Mouse (Mus musculus) midbrain, postnatal 0 days (tissue): ENCODE measurements around the gene Sbk3. TPM values are rescaled to one million over a fixed set of nuclear protein-coding genes. Genes with fewer than 3 reads are reported as not detected.

Source experiments
- ATAC-seq: fragments of 200-750 bp; cut with Nextera tagmentation; 2 replicates; pipeline ENCODE4 v1.8.0; 2017; ENCODE audit warnings: moderate number of reproducible peaks, mild to moderate bottlenecking, moderate TSS enrichment, moderate library complexity; ENCODE audit not compliant: low FRiP score
- DNase-seq: peaks from one replicate; pipeline ENCODE4 v3.0.0-alpha.2; 2015; ENCODE audit warnings: low spot score
- H3K27ac ChIP-seq: fragments of 300-500 bp; sonication (generic); 2 replicates; pipeline ENCODE4 v1.5.1; 2014; ENCODE audit warnings: low read depth, mild to moderate bottlenecking, low read length, mixed read lengths
- H3K27me3 ChIP-seq: fragments of 300-500 bp; sonication (generic); 2 replicates; pipeline ENCODE4 v1.6.1; 2014; ENCODE audit warnings: low read length, control low read depth, mixed read lengths; ENCODE audit not compliant: insufficient read depth
- H3K36me3 ChIP-seq: fragments of 300-500 bp; sonication (generic); 2 replicates; pipeline ENCODE4 v1.6.1; 2014; ENCODE audit warnings: low read length, control low read depth, mixed read lengths; ENCODE audit not compliant: insufficient read depth
- H3K4me1 ChIP-seq: fragments of 300-500 bp; sonication (generic); 2 replicates; pipeline ENCODE4 v1.6.1; 2014; ENCODE audit warnings: mild to moderate bottlenecking, control low read depth, antibody characterized with exemption, low read length, mixed read lengths; ENCODE audit not compliant: insufficient read depth
- H3K4me2 ChIP-seq: fragments of 300-500 bp; sonication (generic); 2 replicates; pipeline ENCODE4 v1.6.1; 2014; ENCODE audit warnings: low read depth, mild to moderate bottlenecking, low read length, mixed read lengths; ENCODE audit not compliant: poor library complexity, severe bottlenecking
- H3K4me3 ChIP-seq: fragments of 300-500 bp; sonication (generic); 2 replicates; pipeline ENCODE4 v1.5.1; 2014; ENCODE audit warnings: low read depth, mild to moderate bottlenecking, low read length, moderate library complexity
- H3K9ac ChIP-seq: fragments of 300-500 bp; sonication (generic); replicated peaks from 2 replicates; pipeline ENCODE4 v1.6.1; 2014; ENCODE audit warnings: mild to moderate bottlenecking, low read length, moderate library complexity, mixed read lengths; ENCODE audit not compliant: poor library complexity, severe bottlenecking
- H3K9me3 ChIP-seq: fragments of 300-500 bp; sonication (generic); 2 replicates; pipeline ENCODE4 v1.6.1; 2016; ENCODE audit warnings: low read length, control low read depth
- CTCF ChIP-seq: IDR thresholded peaks from 2 replicates; pipeline ENCODE4 v1.5.1; 2016; ENCODE audit warnings: antibody characterized with exemption, mild to moderate bottlenecking
- WGBS: fragments of 180-500 bp; shearing (Covaris S2); extraction: QIAGEN DNeasy Blood & Tissue Kit; methylation state at CpG from one replicate; pipeline ENCODE4 v1.1.7; 2014; 5-methylcytosine and 5-hydroxymethylcytosine counted together
- polyA plus RNA-seq: library from polyadenylated mRNA; unstranded; fragments of >200 nt; fragmentation: Nextera tagmentation; extraction: Ambion mirVana; gene quantifications from 2 replicates; pipeline ENCODE4 v1.2.1, GENCODE M21; 2015
- total RNA-seq: library from RNA; depleted of rRNA; stranded (reverse); fragments of >200 nt; gene quantifications from 2 replicates; pipeline ENCODE4 v1.2.3, GENCODE M21; 2014

Sbk3 gene
- total and polyA plus RNA-seq, 2 experiments from 2014 or later, result 0.46 to 0.49 TPM

- no peak for ATAC-seq
- no peak for DNase-seq
- Histone ChIP-seq H3K27ac (no peak overlapping the region), H3K27me3 (no peaks in the 10 kb centered on the region), H3K4me2 (no peak overlapping the region), H3K36me3 (no peaks in the 10 kb centered on the region), H3K4me1 (peaks cover 22% of the 10 kb centered on the region; the same call in 1 of the 2 replicates), H3K9me3 (no peaks in the 10 kb centered on the region), H3K4me3 (no peak overlapping the region), H3K9ac (no peak overlapping the region)
- 86% methylated on average over 17 of the region's 17 CpGs for WGBS
- TF ChIP-seq CTCF, result no peak
These were observed 42.6 kb downstream of the Sbk3 start for GRCm38 (mm10) chr7:4928323-4928722.

- 64% methylated on average over 8 of the region's 8 CpGs for WGBS
- no peak for TF ChIP-seq CTCF
- ATAC-seq, result no peak
These were observed 43.3 kb downstream of the Sbk3 start for GRCm38 (mm10) chr7:4927711-4928110.

DNA sequence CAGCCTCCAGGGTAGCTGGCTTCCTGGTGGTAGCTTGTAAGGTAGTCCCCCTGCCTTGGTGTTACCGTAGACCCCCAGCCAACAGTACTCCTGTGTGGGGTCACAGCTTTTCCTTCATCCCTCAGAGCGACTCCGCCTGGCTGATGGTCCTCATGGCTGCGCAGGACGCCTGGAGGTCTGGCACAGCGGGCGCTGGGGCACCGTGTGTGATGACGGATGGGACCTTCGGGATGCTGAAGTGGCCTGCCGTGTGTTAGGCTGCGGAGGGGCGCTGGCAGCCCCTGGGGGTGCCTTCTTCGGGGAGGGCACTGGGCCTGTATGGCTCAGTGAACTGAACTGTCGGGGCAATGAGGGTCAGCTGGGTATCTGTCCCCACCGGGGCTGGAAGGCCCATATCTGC, 44.1 kb downstream of the Sbk3 start:
- TF ChIP-seq CTCF, result no peak
- Histone ChIP-seq H3K27me3 (no peaks in the 10 kb centered on the region), H3K36me3 (no peaks in the 10 kb centered on the region), H3K4me3 (no peak overlapping the region), H3K4me1 (peaks cover 26% of the 10 kb centered on the region), H3K9me3 (no peaks in the 10 kb centered on the region), H3K4me2 (no peak overlapping the region), H3K9ac (no peak overlapping the region), H3K27ac (no peak overlapping the region)
- DNase-seq (no peak), ATAC-seq (no peak)
- 84% methylated on average over 16 of the region's 16 CpGs for WGBS

More at GRCm38 (mm10) chr7:4927711-4928110, 43.3 kb downstream of the Sbk3 start:
- Histone ChIP-seq H3K27ac (no peak overlapping the region), H3K27me3 (no peaks in the 10 kb centered on the region), H3K36me3 (no peaks in the 10 kb centered on the region), H3K9me3 (no peaks in the 10 kb centered on the region), H3K4me3 (no peak overlapping the region), H3K4me1 (peaks cover 25% of the 10 kb centered on the region; the same call in 1 of the 2 replicates), H3K9ac (no peak overlapping the region), H3K4me2 (no peak overlapping the region)
- DNase-seq, result no peak

DNA sequence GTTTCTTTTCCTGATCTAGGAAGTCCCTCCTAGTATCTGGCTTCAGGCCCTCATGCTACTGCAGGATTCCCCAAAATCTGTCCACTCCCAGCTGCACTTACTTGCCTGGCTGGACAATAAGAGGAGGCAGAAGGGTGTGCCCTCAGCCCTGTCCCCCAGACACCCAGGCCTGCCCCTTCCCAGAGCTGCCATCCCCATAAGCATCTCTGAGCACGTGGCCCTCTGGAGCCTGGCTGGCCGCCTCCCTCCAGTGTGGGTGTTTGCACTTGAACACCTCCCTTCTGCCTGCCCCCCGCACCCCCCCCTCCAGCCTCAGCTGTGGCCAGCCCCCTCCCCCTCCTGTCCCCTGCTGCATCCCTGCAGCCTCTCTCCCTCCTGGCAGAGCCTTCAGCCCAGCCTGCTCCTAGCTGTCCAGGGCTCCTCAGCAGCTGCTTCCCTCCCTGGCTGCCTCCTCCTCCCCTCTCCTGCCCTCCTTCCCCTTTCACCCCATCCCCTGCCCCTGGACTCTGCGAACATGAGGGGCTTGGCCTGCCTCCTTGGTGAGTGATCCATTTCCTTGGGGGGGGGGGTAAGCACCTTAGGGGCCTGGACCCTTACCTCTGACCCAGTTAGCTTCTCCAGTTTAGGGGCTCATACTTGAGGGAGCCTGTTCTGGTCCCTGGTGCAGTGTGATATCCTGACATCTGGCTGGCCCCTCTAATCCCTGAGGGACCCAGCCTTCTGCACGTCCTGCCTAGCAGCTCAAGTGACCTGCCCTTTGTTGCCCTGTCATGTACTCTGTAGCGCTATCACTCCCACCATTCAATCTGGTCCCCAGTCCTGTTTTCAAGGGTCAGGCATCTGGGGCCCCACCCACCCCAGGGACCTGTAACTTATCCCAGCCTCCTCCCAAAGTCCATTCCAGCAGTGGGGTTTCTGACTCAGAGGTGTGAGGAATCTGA, 45.3 kb downstream of the Sbk3 start, which contains the start of gene Ssc5d:
TSS of gene Ssc5d (plus strand) at position 345 of the 941 bp plus-strand sequence.
- no peak within 1 kb of the TSS for H3K4me3 ChIP-seq
- H3K9me3 ChIP-seq, result no peaks in the 10 kb centered on the region
- H3K36me3 ChIP-seq, result no peaks in the 10 kb centered on the region
- peaks cover 35% of the 10 kb centered on the region for H3K4me1 ChIP-seq
- H3K27me3 ChIP-seq, result no peaks in the 10 kb centered on the region
- no peak for ATAC-seq
- WGBS, result 5% methylated on average over 6 of the region's 6 CpGs
- peak within 1 kb of the TSS; percentile 99 for H3K27ac ChIP-seq
- H3K4me2 ChIP-seq, result peak within 1 kb of the TSS; percentile 88
- peak within 1 kb of the TSS; percentile 20; the same call in 1 of the 2 replicates for H3K9ac ChIP-seq
- TF ChIP-seq CTCF, result no peak
- peak; percentile 47 for DNase-seq

GRCm38 (mm10) chr7:4924891-4925301, 46.1 kb downstream of the Sbk3 start:
- Histone ChIP-seq H3K27me3 (no peaks in the 10 kb centered on the region), H3K9me3 (no peaks in the 10 kb centered on the region), H3K4me1 (peaks cover 35% of the 10 kb centered on the region), H3K9ac (no peak overlapping the region), H3K4me3 (no peak overlapping the region), H3K36me3 (peaks cover 7% of the 10 kb centered on the region), H3K27ac (peak overlapping the region; percentile 99), H3K4me2 (peak overlapping the region; percentile 88)
- DNase-seq (peak; percentile 42), ATAC-seq (no peak)
- WGBS, result 7% methylated on average over 3 of the region's 4 CpGs
- TF ChIP-seq CTCF, result no peak

DNA sequence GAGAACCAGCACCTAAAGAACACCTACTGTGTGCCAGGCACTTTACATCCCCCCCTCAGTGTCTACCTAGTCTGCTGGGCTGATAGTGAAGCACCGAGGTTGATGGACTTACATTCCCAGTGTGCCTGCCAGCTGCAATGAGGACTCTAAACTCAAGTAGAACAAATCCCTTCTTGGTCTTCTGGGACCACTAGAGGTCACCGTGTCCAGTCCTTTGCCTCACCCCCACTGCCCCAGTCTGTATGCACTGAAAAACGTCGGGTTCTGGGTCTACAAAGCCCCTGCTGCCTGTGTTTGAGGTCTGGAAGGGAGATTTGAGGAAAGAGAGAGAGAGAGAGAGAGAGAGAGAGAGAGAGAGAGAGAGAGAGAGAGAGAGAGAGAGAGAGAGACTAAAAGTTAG, 46.5 kb downstream of the Sbk3 start:
- DNase-seq, result peak; percentile 26
- no peak for ATAC-seq
- WGBS, result 5% methylated on average over 4 of the region's 4 CpGs
- Histone ChIP-seq H3K9me3 (no peaks in the 10 kb centered on the region), H3K9ac (peak overlapping the region; percentile 53), H3K4me3 (peak overlapping the region; percentile 40), H3K36me3 (peaks cover 12% of the 10 kb centered on the region), H3K27ac (peak overlapping the region; percentile 99), H3K4me2 (peak overlapping the region; percentile 88), H3K4me1 (peaks cover 35% of the 10 kb centered on the region), H3K27me3 (no peaks in the 10 kb centered on the region)
- peak; percentile 11; the same call in 1 of the 2 replicates for TF ChIP-seq CTCF
